Mouse (Mus musculus): ENCODE results near the gene Lsm4.

GRCm38 (mm10) chr8:70665599-70665998 is 7.4 kb upstream of the Lsm4 start:
- TF ChIP-seq CTCF (IDR thresholded peaks at IDR 0.05; ENCODE audit: borderline replicate concordance, control insufficient read depth, extremely low read depth, insufficient read depth, low read length, poor library complexity) = no peak
- no peak for TF ChIP-seq POLR2A (IDR thresholded peaks at IDR 0.05; ENCODE audit: control insufficient read depth, extremely low read depth, insufficient read depth, low read length, poor library complexity)
